Mouse (Mus musculus) c-Kit-positive CD71-positive TER-119-negative erythroid progenitor cells, embryonic 14.5 days (primary cell): ENCODE results near the gene Hadha.

Experiments used
- DNase-seq: peaks from one replicate; pipeline ENCODE4 v3.0.0-alpha.2; 2013; ENCODE audit warnings: low read depth

The Hadha gene

GRCm38 (mm10) chr5:30153222-30153621 lies 1.7 kb downstream of the Hadha start:
- DNase-seq: no peak

- no peak for DNase-seq
Measured at GRCm38 (mm10) chr5:30152413-30152812, 2.5 kb downstream of the Hadha start.

- DNase-seq: no peak
Measured at GRCm38 (mm10) chr5:30152007-30152406, 3.0 kb downstream of the Hadha start.

DNA sequence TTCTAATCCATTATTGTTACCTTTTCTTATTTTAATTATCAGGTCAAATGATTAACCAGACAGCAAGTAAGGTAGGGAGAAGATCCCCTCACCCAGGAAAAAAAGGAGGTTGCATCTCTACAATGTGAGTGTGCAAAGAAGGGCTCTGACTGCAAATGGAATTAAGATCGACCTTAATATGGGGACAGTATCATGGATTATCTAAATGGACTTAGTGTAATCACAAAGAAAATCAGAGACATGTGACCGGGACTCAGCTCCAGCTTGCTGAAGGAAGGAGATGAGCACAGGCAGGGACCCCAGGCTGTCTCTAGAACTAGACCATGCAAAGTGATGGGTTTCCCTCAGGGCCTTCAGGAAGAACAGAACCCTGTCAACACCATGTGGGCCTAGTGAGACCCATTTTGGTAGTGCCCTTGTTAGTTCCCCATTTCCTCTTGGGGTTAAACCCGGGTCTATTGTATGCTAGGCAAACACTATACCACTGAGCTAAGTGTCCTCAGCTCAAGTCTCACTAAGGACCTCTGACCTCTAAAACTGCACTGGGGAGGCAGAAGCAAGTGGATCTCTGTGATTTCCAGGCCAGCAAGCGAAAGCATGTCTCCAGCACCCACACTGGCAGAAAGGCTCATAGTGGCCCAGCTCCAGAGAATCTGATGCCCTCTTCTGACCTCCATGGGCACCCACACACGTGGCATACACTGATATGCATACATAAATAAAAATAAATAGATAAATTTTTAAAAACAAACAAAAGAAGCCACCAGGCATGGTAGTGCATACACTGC lies 6.6 kb downstream of the Hadha start:
- DNase-seq: no peak

GRCm38 (mm10) chr5:30146526-30146925 lies 8.4 kb downstream of the Hadha start:
- no peak for DNase-seq

DNA sequence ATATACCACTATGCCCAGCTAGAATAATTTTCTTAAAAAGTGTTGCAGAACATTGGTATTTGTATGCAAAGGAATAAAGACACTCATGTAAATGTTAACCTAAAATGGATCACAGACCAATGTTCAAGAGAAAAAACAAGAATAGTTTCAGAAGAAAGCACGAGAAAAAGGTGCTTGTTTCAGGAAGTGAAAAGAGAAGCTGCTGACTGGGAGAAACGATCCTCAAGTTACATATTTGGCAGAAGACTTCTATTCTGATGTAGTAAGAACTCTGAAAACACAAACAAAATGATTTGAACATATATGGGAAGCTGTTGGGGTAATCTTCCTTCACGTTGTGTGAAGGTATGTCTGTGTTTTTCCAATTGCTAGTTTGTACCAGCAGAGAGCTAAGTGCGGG lies 16.8 kb downstream of the Hadha start:
- DNase-seq: no peak

DNA sequence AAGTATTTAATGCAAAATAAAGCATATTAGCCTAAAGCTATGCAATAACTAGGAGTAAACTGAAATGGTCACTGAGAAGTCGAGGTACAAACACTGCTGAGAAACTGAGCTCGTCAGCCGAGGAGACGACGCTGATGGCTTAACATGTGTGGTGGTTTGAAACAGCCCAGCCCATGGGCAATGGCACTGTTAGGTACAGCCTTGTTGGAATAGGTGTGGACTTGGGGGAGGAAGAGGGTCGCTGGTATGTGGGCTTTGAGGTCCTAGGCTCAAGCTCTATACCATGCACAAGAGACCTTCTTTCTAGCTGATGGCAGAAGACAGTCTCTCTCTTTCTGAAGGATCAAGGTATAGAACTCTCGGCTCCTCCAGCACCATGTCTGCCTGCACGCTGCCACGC lies 17.7 kb downstream of the Hadha start:
- no peak for DNase-seq

GRCm38 (mm10) chr5:30135711-30136231 lies 19.2 kb downstream of the Hadha start:
- DNase-seq: no peak

GRCm38 (mm10) chr5:30132173-30132572 lies 22.8 kb downstream of the Hadha start:
- no peak for DNase-seq

DNA sequence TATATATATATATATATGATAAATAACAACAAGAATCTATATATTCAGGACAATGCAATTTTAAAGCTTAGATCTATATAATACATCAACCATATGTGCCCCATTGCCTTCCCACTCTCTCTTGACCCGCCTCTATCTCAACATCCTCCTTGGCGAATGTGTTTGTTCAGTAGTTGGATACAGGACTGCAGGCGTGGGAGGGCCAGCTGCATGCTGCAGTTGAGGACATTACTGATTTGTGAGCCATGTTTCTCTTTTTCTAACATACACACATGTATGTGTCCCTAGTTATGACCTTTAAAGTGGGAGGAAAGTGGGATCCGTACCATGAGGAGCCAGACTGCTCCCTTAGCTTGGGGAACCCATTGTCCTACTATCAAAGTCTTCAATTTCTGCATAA lies 23.7 kb downstream of the Hadha start:
- DNase-seq: no peak

DNA sequence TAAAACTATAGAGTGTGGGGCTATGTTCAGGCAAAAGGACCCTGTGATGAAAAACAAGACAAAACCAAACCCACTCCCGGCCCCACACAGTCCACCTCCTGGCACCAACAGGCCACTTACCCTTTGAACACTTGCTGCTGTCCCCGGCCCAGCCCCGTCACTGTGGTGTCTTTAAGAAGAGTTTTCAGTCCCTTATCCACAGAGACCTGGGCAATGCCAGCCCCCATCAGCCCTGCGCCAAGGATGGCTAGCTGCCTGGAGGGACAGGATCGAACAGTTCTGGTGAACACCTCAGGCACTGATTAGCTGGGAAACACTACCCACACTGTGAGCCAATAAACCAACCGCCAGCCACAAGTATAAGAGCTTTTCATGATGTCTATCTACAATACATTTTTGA lies 26.3 kb downstream of the Hadha start:
- DNase-seq: no peak

DNA sequence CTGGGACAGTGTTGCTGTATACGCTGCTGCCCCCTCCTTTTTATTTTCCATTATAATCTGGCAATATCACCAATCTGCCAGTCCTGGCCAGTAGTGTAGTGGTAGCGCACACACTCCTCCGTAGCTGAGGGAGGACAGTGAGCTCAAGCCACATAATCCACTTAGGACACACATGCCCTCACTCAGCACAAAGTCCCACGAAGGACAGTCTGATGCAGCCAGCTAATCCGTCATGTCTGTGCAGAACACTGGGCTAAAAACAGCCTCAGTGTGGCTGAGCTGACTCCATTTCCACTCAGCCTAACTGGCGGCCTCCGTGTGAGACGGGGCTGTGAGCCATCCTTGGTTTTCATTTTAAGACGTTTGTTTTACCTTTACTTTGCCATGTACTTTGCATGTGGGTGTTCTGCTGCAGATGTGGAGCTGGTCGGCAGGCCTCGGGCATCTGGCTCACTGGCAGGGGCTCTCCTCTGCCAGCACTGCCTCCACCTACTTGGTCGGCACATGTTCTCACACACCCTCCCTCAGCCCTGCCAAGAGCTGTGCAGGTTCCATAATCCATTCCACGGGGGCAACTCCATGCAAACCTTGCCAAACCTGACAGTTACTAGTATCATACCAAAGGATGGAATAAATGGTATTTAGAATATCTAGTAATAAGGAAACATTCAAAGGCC lies 26.9 kb downstream of the Hadha start:
- no peak for DNase-seq

GRCm38 (mm10) chr5:30126756-30127155 lies 28.2 kb downstream of the Hadha start:
- no peak for DNase-seq

GRCm38 (mm10) chr5:30125587-30125986 lies 29.4 kb downstream of the Hadha start:
- DNase-seq: peak; percentile 34

DNA sequence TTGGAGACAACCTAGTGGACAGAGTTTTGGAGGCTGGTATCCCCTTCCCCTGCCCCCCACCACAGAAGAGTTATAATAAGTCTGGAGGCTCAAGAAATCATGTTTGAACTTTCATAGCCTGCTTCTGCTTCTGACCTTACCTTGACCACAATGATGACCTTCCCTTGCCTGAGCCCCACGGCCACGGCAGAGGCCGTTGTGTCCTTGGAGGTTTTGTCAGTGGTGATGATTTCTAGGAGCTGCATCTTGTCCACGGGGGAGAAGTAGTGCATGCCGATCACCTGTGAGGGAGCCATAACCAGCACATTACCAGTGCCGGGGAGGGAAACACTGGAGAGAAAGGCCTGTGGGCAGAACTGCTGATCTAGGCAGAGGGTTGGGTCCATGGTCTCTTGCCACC lies 32.5 kb downstream of the Hadha start:
- DNase-seq: no peak

GRCm38 (mm10) chr5:30120106-30120505 lies 34.9 kb downstream of the Hadha start:
- no peak for DNase-seq

DNA sequence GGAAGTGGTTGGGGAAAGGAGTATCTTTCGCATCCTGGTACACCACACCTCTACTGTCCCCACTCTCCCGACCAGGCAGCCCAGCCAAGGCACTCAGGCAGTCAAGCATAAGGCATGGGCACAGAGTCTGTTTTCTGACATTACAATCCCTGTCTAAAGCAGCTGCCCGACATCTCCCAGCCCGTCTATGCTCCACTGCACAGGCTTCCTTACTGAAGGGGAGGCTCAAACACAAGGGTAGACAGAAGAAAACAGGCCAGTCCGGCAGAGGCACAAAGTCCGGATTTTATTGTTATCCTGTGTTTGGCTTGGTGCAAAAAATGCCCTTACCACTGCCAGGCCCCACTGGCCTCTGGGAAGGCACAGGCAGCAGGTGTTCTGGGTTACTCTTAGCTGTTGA lies 35.8 kb downstream of the Hadha start:
- no peak for DNase-seq

GRCm38 (mm10) chr5:30118018-30118417 lies 36.9 kb downstream of the Hadha start:
- DNase-seq: no peak

DNA sequence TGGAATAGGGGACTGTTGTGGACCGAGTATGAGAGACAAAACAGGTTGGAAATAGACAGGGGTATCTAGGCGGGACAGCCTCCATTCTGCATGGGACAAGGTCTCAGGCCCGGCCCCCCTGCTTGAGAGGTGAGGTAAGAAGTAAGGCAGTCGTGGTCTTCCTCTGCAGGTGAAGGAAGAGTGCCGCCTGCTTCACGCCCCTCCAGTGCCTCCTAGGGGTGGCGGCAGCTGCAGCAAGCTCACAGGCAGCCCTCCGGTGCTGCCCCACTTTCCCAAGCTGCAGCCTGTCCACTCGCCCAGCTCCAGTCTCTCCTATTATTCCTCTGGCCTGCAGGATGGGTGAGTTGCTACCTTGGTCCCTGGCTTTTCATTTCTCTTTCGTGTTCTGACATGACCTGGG lies 39.2 kb downstream of the Hadha start:
- no peak for DNase-seq

DNA sequence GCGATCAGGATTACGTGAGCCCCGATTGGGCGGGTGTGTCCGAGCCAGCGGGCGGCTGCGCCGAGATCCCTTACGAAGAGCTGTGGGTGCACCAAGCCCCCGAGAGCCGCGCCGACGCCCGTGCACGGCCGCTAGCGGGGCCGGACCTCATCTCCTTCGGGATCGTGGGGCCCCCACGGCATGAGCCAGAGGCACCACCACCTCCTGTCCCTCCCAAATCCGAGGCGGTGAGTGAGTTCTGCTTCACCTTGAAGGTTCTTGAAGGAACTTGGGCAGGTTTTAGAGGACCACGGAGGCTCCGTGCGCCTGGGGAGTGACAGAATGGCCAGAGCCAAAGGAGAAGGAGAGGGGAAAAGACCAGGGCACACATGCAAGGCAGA lies 40.2 kb downstream of the Hadha start:
- DNase-seq: no peak

DNA sequence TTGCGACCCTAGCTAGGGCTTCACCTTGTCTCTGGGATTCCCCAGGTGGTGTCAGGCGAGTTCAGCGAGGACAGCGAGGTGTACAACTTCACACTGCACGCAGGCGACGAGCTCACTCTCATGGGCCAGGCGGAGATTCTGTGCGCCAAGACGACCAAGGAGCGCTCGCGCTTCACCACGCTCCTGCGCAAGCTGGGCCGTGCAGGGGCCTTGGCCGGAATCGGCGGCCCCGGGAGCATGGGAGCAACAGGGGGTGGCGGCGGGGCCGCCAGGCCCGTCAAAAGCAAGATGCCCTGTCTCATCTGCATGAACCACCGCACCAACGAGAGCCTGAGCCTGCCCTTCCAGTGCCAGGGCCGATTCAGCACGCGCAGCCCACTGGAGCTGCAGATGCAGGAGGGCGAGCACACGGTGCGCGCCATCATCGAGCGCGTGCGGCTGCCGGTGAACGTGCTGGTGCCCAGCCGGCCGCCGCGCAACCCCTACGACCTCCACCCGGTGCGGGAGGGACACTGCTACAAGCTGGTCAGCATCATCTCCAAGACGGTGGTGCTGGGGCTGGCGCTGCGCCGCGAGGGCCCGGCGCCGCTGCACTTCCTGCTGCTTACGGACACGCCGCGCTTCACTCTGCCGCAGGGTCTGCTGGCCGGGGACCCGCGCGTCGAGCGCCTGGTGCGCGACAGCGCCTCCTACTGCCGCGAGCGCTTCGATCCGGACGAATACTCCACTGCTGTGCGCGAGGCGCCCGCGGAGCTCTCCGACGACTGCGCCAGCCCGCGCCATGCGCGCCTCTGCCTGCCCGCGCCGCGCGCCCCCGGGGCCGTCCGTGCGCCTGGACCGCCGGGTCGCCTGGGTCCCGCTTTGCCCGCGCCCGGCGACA lies 40.8 kb downstream of the Hadha start:
- no peak for DNase-seq

- DNase-seq: no peak
Measured at GRCm38 (mm10) chr5:30112533-30113068, 42.4 kb downstream of the Hadha start.
